Mouse (Mus musculus) MEL (cell line): ENCODE results near the gene Npl.

Source experiments
- CTCF ChIP-seq, 3 experiments: IDR thresholded peaks in 2 of 3; conservative IDR thresholded peaks in 1 of 3; 2 replicates each; pipeline ENCODE4 v1.5.1; 2011 to 2012; ENCODE audit warnings: low read length in 3 of 3, low read depth in 2 of 3, mild to moderate bottlenecking in 2 of 3, improper control_type of control experiment in 1 of 3, inconsistent platforms in 1 of 3, mixed read lengths in 1 of 3, moderate library complexity in 1 of 3; ENCODE audit not compliant: control insufficient read depth in 1 of 3, insufficient read depth in 1 of 3, poor library complexity in 1 of 3, severe bottlenecking in 1 of 3
- EP300 ChIP-seq, 2 experiments: IDR thresholded peaks; 2 replicates each; pipeline ENCODE4 v1.6.1; 2011; ENCODE audit warnings: improper control_type of control experiment in 2 of 2, low read length in 2 of 2, low read depth in 1 of 2, mild to moderate bottlenecking in 1 of 2
- GATA1 ChIP-seq: IDR thresholded peaks from 2 replicates; pipeline ENCODE4 v1.6.1; 2011; ENCODE audit warnings: low read depth, low read length, improper control_type of control experiment
- HCFC1 ChIP-seq: IDR thresholded peaks from 2 replicates; pipeline ENCODE4 v1.6.1; 2012; ENCODE audit warnings: low read depth, mild to moderate bottlenecking, inconsistent platforms, low read length, improper control_type of control experiment, moderate library complexity
- MAX ChIP-seq: IDR thresholded peaks from 2 replicates; pipeline ENCODE4 v1.6.1; 2011; ENCODE audit warnings: low read length, improper control_type of control experiment
- NRF1 ChIP-seq: IDR thresholded peaks from 2 replicates; pipeline ENCODE4 v1.6.1; 2014; ENCODE audit warnings: low read depth, mild to moderate bottlenecking, inconsistent platforms, low read length, improper control_type of control experiment, moderate library complexity; ENCODE audit not compliant: poor library complexity, insufficient read depth, severe bottlenecking
- POLR2A ChIP-seq, 2 experiments: IDR thresholded peaks; 2 replicates each; pipeline ENCODE4 v1.6.1; 2011 to 2012; ENCODE audit warnings: low read length in 2 of 2, mild to moderate bottlenecking in 2 of 2, control low read depth in 1 of 2, improper control_type of control experiment in 1 of 2, low read depth in 1 of 2, moderate library complexity in 1 of 2; ENCODE audit not compliant: control insufficient read depth in 1 of 2, insufficient read depth in 1 of 2, poor library complexity in 1 of 2
- POLR2AphosphoS2 ChIP-seq: IDR thresholded peaks from 2 replicates; pipeline ENCODE4 v1.6.1; 2011; ENCODE audit warnings: low read length, improper control_type of control experiment
- ZNF384 ChIP-seq: IDR thresholded peaks from 2 replicates; pipeline ENCODE4 v1.6.1; 2012; ENCODE audit warnings: low read depth, mild to moderate bottlenecking, inconsistent platforms, low read length, improper control_type of control experiment

DNA sequence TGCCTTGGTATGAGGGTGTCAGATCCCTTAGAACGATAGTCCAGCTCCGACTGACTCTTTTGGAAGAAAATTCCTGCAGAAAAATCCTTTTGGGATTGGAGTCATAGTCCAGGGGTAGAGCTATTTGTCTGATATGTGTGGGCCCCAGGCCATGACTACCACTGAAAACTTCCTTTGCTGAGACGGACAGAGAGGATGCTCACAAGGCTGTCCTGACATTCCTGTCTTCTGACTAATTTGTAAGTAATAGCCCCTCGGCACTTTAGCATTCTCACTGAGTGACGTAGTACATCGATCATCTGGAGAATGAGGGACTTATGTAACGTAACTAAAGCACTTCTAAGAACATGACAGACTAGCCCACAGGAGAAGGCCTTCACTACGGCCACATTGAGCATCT is 15.9 kb upstream of the Npl start:
- TF ChIP-seq EP300 (IDR thresholded peaks at IDR 0.05; ENCODE audit: low read depth in 1 of 2, low read length in 2 of 2) = no peak
- TF ChIP-seq HCFC1 = no peak
- no peak for TF ChIP-seq CTCF (IDR thresholded peaks at IDR 0.05 in 2 of 3, conservative IDR thresholded peaks at IDR 0.05 in 1 of 3; ENCODE audit: control insufficient read depth in 1 of 3, insufficient read depth in 1 of 3, low read depth in 2 of 3, low read length in 3 of 3, poor library complexity in 1 of 3, severe bottlenecking in 1 of 3)
- TF ChIP-seq GATA1 = no peak
- no peak for TF ChIP-seq POLR2A (IDR thresholded peaks at IDR 0.05; ENCODE audit: control insufficient read depth in 1 of 2, insufficient read depth in 1 of 2, low read depth in 1 of 2, low read length in 2 of 2, poor library complexity in 1 of 2)
- TF ChIP-seq ZNF384 = no peak
- TF ChIP-seq POLR2AphosphoS2 = no peak
- TF ChIP-seq MAX = no peak
- no peak for TF ChIP-seq NRF1
